Mouse (Mus musculus) spleen, postnatal 36 days (tissue): ENCODE measurements around the gene Trank1.

Experiments used
- DNase-seq, 2 experiments: peaks; one replicate each; pipeline ENCODE4 v3.0.0; 2022; ENCODE audit warnings: low spot score in 2 of 2, mixed read lengths in 1 of 2

The Trank1 gene

DNA sequence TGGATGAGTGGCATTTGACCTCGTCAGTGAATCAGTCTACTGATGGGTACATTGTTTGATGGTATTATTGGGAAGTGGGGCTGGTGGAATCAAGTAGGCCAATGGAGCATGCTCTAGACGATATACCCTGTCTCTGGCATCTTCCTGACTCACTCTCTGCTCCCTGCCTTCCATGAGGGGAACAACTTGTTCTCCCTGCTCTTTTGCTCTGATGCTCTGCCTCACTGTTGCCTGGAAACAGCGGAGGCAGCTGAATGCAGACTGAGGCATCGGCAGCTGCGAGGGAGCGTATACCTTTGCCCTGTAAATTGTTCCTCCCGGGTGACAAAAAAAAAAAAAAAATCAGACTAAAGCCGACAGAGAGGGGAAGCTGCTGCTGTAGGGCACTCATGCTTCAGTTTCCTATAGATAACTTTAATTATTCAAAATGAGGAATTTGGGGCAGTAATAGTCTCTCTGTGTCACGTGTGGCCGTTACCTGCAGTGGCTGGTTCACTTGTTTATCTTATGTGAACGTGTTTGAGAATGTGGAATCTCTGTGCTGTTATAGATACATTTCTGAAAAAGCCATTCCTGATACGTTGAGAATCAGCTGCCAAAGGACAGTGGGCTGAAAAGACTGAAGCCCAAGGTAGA, 9.2 kb upstream of the Trank1 start:
- DNase-seq, result no peak

DNA sequence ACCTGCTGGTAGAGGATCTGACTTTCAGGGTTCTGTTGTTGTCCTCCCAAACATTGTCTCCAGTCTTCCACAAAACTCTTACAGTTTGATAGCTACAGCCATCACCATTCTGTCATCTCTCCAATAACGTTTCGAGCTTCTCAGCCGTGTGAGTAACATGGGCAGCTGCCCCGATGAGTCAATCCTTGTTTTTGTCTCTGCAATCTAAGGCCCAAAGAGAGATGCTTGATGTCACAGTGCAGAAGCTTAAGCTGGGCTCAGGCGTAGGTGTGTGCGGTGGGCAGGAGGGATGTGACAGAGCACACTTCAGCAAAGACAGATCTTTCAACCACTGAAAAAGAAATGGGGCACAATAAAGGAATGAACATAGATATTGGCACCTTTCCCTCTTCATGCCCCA, 7.5 kb upstream of the Trank1 start:
- DNase-seq, result no peak

DNA sequence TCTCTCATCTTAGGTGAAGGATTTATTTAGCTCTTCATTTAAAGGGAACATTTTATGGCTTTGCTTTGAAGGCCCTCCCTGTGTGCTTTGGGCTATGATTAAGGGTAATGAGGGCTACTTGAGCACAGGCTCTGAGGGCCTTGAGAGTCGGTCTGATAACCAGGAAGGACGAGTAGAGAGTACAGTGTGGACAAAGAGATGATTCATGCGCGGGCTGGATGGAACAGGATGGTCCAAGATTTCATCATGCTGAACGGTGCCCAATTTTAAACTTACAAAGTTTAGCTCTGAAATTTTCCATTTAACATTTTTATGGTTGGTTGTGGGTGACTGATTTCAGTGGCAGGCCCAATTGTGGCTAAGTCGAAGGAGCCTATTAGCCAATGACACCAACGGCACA, 5.4 kb upstream of the Trank1 start:
- DNase-seq, result no peak

DNA sequence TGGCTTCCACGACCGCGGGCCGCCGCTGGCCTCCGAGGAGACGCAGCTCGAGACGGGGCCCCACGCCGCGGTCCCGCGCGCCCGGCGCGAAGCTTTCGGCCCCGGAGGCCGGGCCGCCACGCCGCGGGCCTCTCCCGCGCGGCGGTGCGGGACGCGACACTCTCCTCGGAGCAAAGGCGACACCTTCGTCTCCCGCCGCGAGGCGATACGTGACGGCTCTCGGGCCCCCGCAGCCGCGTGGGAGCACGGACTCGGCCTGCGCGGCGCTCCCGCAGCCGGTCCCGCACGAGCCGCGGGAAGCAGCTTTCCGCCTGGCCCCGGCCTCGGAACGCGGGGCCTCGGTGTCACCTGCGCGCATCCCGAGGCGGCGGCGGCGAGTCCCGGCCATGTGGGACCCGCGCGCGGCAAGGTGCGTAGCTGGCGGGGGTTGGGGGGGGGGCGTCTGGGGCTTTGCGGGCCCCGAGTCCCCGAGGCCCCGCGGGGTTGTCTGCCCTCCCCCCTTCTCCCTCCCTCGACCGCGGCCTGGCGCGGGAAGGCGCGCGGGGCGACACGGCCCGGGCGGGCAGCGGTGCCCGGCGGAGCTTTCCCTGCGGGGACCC, 403 bp downstream of the Trank1 start:
- DNase-seq, result no peak

DNA sequence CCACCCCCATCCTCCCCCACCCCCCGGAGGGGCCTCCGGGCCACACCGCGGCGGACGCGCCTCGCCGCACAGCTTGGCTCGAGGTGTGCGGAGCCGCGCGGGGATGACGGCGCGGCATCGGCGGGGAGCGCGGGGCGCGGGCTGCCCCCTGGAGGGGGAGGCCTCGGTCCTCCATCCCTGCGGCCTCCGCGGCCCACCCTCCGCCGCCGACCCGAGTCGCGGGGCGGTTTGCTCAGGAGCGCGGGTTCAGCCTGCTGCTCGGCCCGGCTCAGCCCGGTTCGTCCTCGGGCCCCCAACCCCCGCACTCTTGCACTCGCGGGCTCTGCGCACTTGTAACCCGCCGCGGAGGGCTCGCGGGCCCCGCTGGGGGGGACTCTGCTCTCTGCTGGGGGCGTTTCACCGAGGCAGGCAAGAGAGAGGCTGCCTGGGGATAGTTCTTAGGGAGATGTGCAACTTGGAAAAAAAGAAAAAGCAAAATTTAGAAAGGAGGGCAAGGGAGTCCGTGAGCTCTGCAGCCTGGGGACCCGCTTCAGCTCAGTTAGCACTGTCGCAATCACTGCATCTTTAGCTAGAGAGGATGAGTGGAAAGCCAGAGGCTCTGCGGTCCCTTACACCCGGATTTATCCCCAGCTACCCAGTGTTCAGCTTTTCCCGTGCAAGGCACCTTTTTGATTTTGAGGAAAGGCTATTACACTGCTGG, 1.1 kb downstream of the Trank1 start:
- DNase-seq, result no peak

DNA sequence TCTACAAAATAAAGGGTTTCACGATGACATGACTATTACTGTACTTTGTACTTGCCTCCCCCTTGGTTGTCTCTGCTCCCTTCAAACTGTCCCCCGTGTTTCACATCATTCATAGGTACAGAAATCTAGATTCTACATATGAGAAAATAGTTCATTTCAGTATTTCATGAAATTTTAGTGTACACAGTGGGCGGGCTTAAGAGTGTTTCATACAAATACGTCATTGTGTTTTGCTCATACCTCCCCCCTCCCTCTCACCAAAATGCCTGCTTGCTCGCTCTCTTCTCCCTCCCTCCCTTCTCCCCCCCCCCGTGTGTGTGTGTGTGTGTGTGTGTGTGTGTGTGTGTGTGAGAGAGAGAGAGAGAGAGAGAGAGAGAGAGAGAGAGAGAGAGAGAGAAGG, 1.8 kb downstream of the Trank1 start:
- DNase-seq, result no peak

DNA sequence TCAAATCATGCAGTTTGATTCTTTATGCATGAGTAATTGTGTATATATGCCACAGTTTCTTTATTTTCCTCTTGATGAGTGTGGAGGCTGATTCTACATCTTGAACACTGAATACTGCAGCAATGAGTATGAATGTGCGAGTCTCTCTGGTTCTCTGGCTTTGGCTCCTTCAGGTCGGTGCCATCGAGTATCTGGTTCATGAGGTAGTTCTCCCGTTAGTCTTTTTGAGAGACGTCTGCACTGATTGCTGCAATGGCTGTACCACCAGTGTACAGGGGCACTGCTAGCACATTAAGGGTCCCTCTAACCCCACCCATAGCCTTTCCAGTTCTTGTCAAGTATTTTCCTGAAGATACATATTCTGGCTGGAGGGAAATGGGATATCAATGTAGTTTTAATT, 2.3 kb downstream of the Trank1 start:
- DNase-seq, result no peak

DNA sequence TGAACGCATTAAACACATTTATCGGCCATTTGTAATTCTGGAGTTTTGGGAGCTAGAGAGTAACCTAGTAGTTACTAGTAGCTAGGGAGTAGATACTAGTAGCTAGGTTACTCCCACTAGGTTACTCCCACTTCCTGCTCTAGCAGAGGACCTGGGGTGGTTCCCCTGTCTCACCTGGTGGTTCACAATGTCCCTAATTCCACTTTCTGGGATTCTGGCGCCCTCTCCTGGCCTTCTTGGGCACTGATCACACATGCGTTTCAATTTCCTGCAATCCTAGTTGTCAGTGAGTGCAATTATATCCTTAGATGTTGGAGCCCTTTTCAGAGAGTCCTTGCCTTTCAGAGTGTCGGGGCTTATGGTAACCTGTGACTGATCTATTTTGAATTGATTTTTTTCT, 2.7 kb downstream of the Trank1 start:
- no peak for DNase-seq

DNA sequence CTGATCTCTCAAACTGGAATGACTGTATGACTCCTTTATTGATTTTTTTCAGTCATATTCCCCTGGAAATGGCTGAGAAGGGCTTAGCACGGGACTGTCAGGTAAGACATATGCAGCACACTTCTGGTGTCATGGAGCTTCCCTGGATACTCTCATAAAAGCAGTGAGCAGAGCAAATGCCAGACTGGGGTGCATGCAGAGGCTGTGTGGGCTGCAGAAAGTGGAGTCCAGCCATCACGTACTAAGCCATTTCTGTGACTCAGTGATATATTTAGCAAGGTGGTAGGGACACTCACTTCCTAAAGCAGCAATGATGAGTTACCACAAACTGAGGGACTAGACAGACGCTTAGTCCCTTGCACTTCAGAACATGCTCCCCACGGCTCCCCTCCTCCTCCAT, 9.4 kb downstream of the Trank1 start:
- no peak for DNase-seq

DNA sequence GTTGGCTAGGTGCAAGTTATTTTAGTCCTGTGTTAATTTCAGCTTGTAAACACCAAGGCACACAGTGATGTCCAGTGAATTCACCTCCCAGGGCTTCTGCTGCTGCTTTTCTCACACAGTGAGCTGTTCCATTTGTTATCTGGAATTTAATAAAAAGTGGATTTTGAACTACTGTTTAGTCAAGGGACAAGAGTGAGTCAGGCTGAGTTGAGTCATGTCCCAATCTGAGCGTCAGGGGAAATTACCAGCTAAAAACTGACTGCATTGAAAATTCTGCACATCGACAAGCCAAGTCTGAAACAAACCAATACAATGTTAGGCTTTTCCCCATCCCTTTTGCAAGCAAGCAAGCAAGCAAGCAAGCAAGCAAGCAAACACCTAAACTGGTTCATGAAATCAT, 13.3 kb downstream of the Trank1 start:
- no peak for DNase-seq

DNA sequence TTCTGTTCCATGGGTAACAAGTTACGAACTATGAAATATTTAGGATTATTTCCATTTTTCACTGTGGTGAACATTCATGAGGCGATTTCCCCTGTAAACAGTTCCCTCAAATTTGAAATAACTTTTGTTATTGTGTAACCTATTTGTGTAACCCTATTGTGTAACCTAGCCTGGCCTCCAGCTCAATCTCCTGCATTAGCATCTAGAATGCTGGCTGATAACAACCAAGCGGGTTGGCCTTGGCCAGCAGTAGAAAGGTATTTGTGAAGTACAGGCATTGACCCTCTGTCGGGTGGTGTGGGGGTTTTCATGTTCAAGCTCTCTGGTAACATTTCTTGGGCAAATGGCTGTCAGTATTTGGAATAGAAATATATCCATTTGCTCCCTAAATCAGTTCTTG, 18.3 kb downstream of the Trank1 start:
- no peak for DNase-seq

DNA sequence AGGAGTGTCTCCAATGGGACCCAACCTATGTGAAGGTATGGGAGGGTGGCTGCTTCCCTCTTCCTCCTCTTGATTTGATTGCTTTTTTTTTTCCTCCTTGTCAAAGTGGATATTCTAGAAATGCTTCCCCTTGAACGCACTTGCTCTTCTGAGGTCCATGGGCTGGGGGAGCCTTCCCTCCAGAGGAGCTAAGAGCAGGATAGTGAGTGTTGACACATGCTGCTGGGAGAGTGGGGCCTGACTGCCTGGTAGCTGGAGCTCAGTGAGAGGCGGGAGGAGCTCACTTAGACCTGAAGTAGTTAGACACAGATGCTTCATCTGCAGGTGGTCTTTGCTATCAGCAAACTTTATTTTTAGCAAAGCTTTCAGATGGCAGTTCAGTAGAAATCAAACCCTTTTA, 22.3 kb downstream of the Trank1 start:
- no peak for DNase-seq

DNA sequence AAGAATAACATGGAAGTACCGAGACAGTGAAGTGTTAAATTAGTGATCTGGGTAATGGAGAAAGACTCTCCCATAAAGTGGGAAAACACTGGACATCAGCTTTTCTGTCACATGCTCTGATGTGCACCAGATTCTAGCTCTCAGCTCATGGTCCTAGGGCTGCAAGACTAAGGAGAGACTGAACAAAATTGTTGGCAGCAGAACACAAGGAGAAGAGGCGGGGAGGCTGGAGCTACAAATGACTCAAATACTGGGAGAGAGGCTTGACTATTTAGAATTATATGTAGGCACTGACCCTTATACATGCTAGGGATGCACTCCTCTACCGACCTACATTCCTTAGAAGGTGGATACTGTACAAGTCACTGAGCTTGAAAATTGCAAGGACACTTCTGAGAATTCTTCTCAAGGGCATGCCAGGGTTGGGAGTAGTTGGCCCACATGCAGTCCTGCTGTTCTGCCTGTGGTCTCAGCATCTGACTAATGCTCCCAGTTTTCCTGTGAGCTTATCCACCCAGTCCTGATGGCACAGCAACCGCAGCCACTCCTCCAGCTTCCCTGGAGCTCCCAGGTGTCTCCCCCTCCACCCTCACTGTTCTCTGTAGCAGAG, 23.1 kb downstream of the Trank1 start:
- DNase-seq, result no peak

DNA sequence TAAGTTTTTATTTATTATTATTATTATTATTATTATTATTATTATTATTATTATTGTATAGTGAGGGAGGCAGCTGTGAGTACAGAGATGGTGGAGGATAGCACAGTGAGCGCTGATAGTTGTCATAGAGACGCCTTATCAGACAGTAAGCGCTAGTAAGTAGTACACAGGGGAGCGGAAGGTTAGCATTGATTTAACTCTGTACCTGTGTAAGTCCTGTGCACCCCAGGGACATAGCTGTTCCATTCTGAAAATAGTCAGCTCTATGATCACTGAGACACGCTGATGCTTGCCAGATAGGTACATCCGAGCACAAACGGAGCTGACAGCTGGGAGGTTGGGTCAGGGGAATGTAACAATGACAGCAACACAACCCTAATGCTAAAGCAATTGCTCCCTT, 39.7 kb downstream of the Trank1 start:
- DNase-seq, result no peak

DNA sequence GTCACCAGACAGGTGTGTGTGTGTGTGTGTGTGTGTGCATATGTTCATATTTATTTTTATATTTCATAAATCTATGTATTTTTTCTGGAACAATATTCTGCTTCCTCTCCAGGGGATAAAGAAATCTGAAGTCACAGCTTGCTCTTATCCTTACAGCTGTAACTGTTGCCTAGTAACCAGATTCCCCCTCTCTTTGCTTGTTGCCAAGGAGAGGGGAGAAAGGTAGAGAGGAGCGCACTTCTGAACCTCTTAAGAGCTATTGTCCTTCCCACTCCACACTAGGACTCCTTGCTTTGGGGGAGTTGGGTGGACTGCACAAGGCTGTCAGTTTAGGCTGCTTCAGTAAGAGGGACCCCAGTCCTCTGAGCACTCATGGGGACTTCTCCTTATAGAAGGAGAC, 40.1 kb downstream of the Trank1 start:
- DNase-seq, result no peak

DNA sequence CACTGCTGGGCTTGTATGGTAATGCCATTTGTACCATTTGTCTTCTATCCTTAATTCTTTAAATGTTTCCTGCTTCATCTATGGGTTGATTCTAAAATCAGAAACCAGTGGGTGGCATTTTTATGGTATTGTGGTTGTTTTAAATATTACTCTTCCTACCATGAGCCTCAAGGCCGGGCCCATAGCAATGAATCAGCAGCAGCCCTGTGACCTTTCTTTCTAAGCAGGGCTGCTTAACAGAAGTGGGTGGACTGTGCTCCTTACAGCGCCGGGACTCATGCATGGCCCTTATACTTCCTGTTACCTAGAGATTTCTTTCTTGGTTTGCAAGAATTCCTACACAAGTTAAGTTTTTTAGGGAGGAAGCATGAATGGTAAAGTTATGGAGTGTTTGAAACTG, 41.1 kb downstream of the Trank1 start:
- no peak for DNase-seq

DNA sequence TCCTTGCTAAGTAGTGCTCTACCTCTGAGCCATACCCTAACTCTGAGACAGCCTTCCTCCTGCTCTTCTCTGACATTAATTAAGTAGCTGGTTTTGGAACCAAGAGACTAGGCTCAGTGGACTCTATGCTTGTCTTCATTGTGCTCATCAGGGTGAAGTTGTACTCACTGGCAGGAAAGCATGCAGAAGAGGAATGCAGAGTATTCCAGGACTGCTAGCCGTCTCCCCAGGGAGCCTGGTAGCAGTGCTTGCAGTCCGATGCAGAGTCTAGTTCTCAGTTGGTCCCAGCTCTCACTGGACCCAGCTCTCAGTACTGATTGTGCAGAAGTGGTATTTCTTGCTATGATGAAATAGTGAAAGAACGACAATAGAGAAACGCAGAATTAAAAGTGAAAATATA, 43.5 kb downstream of the Trank1 start:
- DNase-seq, result no peak

DNA sequence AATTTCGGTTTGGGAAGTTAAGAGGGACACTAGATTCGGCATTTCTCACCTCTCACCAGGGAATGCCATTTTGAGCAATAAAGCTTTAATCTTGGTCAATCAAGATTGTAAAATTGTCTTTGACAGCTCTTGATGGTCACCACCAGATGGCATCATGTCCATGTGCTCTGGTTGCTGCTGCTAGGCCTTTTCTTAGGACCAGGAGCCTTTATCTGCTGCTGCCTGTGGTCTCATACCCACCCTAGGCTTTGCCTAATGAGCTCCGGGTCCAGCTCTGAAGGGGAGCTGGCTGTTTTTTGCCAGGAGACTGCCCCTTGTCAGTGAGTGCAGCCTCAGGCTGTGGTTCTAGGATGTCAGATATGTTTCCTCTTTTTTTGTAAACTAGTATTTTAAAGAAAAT, 44.8 kb downstream of the Trank1 start:
- no peak for DNase-seq

DNA sequence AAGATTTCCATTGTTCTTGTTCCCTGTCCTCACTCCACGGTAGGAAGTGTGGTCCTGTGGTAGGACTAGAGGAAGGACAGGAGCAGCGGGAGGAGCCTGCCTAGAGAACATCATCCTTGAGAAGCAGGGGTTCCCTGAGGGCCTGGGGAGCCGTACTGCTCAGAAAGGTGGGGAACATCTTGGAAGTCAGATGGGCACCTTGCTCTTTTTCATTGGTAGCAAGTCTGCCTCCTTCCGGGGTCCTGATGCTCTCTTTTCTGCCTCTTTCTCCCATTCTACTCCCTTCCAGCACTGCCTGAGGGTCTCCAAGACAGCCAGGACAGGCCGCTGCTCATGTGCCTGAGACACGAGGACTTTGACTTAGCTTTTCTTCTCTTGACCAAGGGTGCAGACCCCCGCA, 52.1 kb downstream of the Trank1 start:
- no peak for DNase-seq

DNA sequence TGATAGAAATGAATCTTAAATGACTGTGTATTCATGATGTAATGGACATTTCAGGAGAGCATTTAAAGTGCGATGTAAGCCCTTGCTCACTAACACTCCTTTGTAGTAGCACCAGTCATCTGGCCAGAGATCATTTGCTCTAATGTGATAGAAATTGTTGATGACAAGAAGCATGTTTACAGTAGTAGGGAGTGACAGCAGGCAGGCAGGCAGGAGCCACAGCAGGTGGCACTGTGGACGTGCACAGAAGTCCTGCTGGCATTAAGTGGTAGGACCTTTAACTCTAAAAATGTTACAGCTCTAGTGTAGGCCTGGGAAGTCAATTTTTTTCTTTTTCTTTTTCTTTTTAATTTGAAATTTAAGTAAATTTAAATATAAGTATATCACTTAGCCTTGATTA, 56.2 kb downstream of the Trank1 start:
- no peak for DNase-seq

DNA sequence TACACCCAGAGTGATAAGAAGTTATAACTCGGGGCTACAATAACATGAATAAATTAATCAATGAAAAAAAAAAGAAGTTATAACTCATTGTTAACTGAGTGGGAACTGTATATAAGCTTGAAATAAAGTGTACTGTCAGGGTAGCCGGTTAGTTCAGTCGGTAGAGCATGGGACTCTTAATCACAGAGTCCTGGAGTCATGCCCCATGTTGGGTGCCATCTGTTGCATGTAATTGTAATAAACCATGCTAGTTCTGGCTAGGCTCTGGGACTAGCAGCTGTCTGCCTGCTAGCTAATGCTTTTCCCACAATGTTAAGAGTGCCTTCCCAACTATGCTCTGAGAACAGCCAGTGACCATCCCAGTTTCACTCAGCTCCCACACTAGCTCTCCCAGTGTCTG, 60.5 kb downstream of the Trank1 start:
- DNase-seq, result no peak

DNA sequence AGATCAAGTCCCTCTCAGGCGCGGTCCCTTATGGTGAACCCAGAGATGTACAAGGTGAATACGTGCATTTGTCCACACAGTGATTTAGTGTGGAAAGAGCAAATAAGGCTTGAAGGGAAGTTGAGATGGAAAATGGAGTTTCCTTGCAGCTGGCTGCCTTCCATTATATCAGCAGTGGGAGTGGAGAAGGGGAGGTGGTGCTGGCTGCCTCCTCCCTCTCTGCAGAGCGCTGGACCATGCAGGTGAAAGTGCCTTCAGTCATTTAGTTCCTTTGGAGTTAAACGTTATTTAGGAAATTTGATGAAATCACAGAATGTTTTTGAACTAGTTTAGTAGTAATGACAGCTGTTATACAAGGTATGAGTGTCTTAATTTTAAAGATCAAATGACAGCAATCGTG, 66.3 kb downstream of the Trank1 start:
- DNase-seq, result no peak
